Mouse (Mus musculus): ENCODE data around the gene Vmn2r96. TPM values are rescaled to one million over a fixed set of nuclear protein-coding genes. Genes with fewer than 3 reads are reported as not detected.
"Not testable (repeated sequence)": the region's sequence is repeated elsewhere in the genome, so short reads cannot be mapped to it uniquely, and the experiment has no call there.

Gene Vmn2r96
- polyA plus RNA-seq (2015; fragmentation: Nextera tagmentation; extraction: Ambion mirVana) = not detected in 2 replicates

GRCm38 (mm10) chr17:18572851-18573250 is at the start of gene Vmn2r96:
Gene Vmn2r96, plus strand, starts transcription at chr17:18573151.
- H3K4me2 ChIP-seq; H3K4me1 ChIP-seq; H3K36me3 ChIP-seq; H3K4me3 ChIP-seq (replicated peaks); H3K9ac ChIP-seq; H3K27ac ChIP-seq; H3K9me3 ChIP-seq; ATAC-seq (ENCODE audit: insufficient read depth, low FRiP score, low read depth); H3K27me3 ChIP-seq (replicated peaks): not testable (repeated sequence)
- WGBS = 74% methylated on average over 1 of the region's 1 CpGs

- H3K9me3 ChIP-seq = 0 out of 2 replicates have a peak, but pooled peaks cover 3% of the 10 kb centered on the region
- H3K27me3 ChIP-seq (replicated peaks) = no peaks in the 10 kb centered on the region
- H3K4me2 ChIP-seq = no peak overlapping the region
- H3K4me3 ChIP-seq (replicated peaks) = no peak overlapping the region
- no peaks in the 10 kb centered on the region for H3K36me3 ChIP-seq
- no peak for ATAC-seq (ENCODE audit: insufficient read depth, low FRiP score, low read depth)
- H3K9ac ChIP-seq = no peak overlapping the region
- H3K27ac ChIP-seq = no peak overlapping the region
- H3K4me1 ChIP-seq = no peaks in the 10 kb centered on the region
Measured at GRCm38 (mm10) chr17:18523371-18523770, 49.6 kb upstream of the Vmn2r96 start.

- 76% methylated on average over 1 of the region's 1 CpGs for WGBS
- ATAC-seq (ENCODE audit: insufficient read depth, low FRiP score, low read depth) = no peak
- Histone ChIP-seq H3K9me3 (0 out of 2 replicates have a peak, but pooled peaks cover 3% of the 10 kb centered on the region), H3K36me3 (no peaks in the 10 kb centered on the region), H3K9ac (no peak overlapping the region), H3K4me3 (replicated peaks) (no peak overlapping the region), H3K4me1 (no peaks in the 10 kb centered on the region), H3K27ac (no peak overlapping the region), H3K4me2 (no peak overlapping the region), H3K27me3 (replicated peaks) (no peaks in the 10 kb centered on the region)
Measured at GRCm38 (mm10) chr17:18523991-18524390, 49.0 kb upstream of the Vmn2r96 start.

- 90% methylated on average over 31 of the region's 31 CpGs for WGBS
- not testable (repeated sequence) for ATAC-seq (ENCODE audit: insufficient read depth, low FRiP score, low read depth)
Measured at GRCm38 (mm10) chr17:18558212-18559158, 14.5 kb upstream of the Vmn2r96 start.

GRCm38 (mm10) chr17:18566186-18566585 is 6.8 kb upstream of the Vmn2r96 start:
- H3K27me3 ChIP-seq (replicated peaks); H3K4me2 ChIP-seq; H3K9ac ChIP-seq; H3K4me3 ChIP-seq (replicated peaks); ATAC-seq (ENCODE audit: insufficient read depth, low FRiP score, low read depth); H3K4me1 ChIP-seq; H3K9me3 ChIP-seq; H3K36me3 ChIP-seq; H3K27ac ChIP-seq: not testable (repeated sequence)
- WGBS = 88% methylated on average over 17 of the region's 17 CpGs

More at GRCm38 (mm10) chr17:18558212-18559158, 14.5 kb upstream of the Vmn2r96 start:
- not testable (repeated sequence) for H3K9ac ChIP-seq; H3K4me3 ChIP-seq (replicated peaks); H3K36me3 ChIP-seq; H3K4me1 ChIP-seq; H3K9me3 ChIP-seq; H3K27me3 ChIP-seq (replicated peaks); H3K27ac ChIP-seq; H3K4me2 ChIP-seq

GRCm38 (mm10) chr17:18615151-18615550 is 42.2 kb downstream of the Vmn2r96 start:
- not testable (repeated sequence) for H3K4me3 ChIP-seq (replicated peaks); H3K4me1 ChIP-seq; H3K4me2 ChIP-seq; H3K27ac ChIP-seq; H3K9ac ChIP-seq; ATAC-seq (ENCODE audit: insufficient read depth, low FRiP score, low read depth); H3K36me3 ChIP-seq; H3K27me3 ChIP-seq (replicated peaks); H3K9me3 ChIP-seq
- WGBS = 88% methylated on average over 6 of the region's 6 CpGs

GRCm38 (mm10) chr17:18626532-18626931 is 53.6 kb downstream of the Vmn2r96 start:
- no peaks in the 10 kb centered on the region for H3K4me1 ChIP-seq
- no peak for ATAC-seq (ENCODE audit: insufficient read depth, low FRiP score, low read depth)
- H3K9ac ChIP-seq = no peak overlapping the region
- no peaks in the 10 kb centered on the region for H3K27me3 ChIP-seq (replicated peaks)
- H3K36me3 ChIP-seq = no peaks in the 10 kb centered on the region
- no peaks in the 10 kb centered on the region for H3K9me3 ChIP-seq
- H3K4me2 ChIP-seq = no peak overlapping the region
- no peak overlapping the region for H3K4me3 ChIP-seq (replicated peaks)
- no peak overlapping the region for H3K27ac ChIP-seq

Other genes starting within 250 kb of the Vmn2r96 start
- gene Vmn2r95, start 149.1 kb upstream of the Vmn2r96 start, polyA plus RNA-seq (2015; fragmentation: Nextera tagmentation; extraction: Ambion mirVana) = 0.01 TPM in 1 of 2 replicates, not detected in the other

Measured in stomach, embryonic 15.5 days (tissue).